Mouse (Mus musculus): ENCODE data around the gene Hsd17b11.
A peak's percentile ranks its signal among the peaks of the same experiment; 100 is the strongest.
"Not testable (repeated sequence)": the region's sequence is repeated elsewhere in the genome, so short reads cannot be mapped to it uniquely, and the experiment has no call there.

Gene Hsd17b11

GRCm38 (mm10) chr5:104035066-104035465 is 13.3 kb upstream of the Hsd17b11 start:
- DNase-seq, result no peak

- no peak for DNase-seq
Measured at GRCm38 (mm10) chr5:104032434-104033097, 10.8 kb upstream of the Hsd17b11 start.

GRCm38 (mm10) chr5:104025245-104025854 is 3.6 kb upstream of the Hsd17b11 start:
- no peak for DNase-seq

- DNase-seq, result no peak
Measured at GRCm38 (mm10) chr5:104024762-104025161, 3.0 kb upstream of the Hsd17b11 start.

- DNase-seq, result not testable (repeated sequence)
Measured at GRCm38 (mm10) chr5:104024193-104024592, 2.5 kb upstream of the Hsd17b11 start.

GRCm38 (mm10) chr5:104023289-104024020 is 1.7 kb upstream of the Hsd17b11 start:
- no peak for DNase-seq

- DNase-seq, result peak in 1 of 2 experiments; percentile 5
Measured at GRCm38 (mm10) chr5:104022558-104022957, 839 bp upstream of the Hsd17b11 start.

- DNase-seq, result no peak
Measured at GRCm38 (mm10) chr5:104011419-104011818, 10.3 kb downstream of the Hsd17b11 start.

GRCm38 (mm10) chr5:104010261-104010660 is 11.5 kb downstream of the Hsd17b11 start:
- DNase-seq, result no peak

GRCm38 (mm10) chr5:104009421-104009820 is 12.3 kb downstream of the Hsd17b11 start:
- no peak for DNase-seq

GRCm38 (mm10) chr5:104007801-104008200 is 13.9 kb downstream of the Hsd17b11 start:
- no peak for DNase-seq

- DNase-seq, result no peak
Measured at GRCm38 (mm10) chr5:104006811-104007210, 14.9 kb downstream of the Hsd17b11 start.

GRCm38 (mm10) chr5:104003955-104004354 is 17.8 kb downstream of the Hsd17b11 start:
- no peak for DNase-seq

GRCm38 (mm10) chr5:104003256-104003931 is 18.3 kb downstream of the Hsd17b11 start:
- no peak for DNase-seq

- no peak for DNase-seq
Measured at GRCm38 (mm10) chr5:104002549-104003255, 19.0 kb downstream of the Hsd17b11 start.

- DNase-seq, result peak; percentile 86 to 87
Measured at GRCm38 (mm10) chr5:103999738-104000137, 22.0 kb downstream of the Hsd17b11 start.

GRCm38 (mm10) chr5:103998739-103999138 is 23.0 kb downstream of the Hsd17b11 start:
- no peak for DNase-seq

GRCm38 (mm10) chr5:103995181-103995580 is 26.5 kb downstream of the Hsd17b11 start:
- peak; percentile 32 to 44 for DNase-seq

- DNase-seq, result no peak
Measured at GRCm38 (mm10) chr5:103994669-103995068, 27.1 kb downstream of the Hsd17b11 start.

- DNase-seq, result peak; percentile 36 to 39
Measured at GRCm38 (mm10) chr5:103993601-103994000, 28.1 kb downstream of the Hsd17b11 start.

- no peak for DNase-seq
Measured at GRCm38 (mm10) chr5:103992831-103993230, 28.9 kb downstream of the Hsd17b11 start.

- no peak for DNase-seq
Measured at GRCm38 (mm10) chr5:103980705-103981560, 40.8 kb downstream of the Hsd17b11 start.
